ENCODE assay signal across 12 mouse cellular contexts in the genomic region with DNA sequence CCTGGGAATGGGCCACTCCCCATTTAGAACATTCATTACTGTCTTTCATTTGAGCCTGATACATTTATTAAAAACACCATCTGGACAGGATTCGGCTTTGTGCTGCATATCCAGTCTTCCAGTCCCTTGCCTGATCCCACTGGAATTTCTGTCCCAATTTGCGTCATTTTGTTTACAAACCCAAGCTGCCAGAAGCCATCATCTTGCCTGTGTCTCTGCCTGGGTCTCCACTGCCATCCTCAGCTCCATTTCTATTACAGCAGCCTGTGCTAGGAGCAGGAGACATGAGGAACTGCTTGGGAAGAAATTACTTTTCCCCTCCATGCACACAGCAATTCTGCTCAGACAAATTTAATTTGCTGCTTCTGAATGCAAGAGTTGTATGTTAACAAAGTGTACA.
A peak's percentile ranks its signal among the peaks of the same experiment; 100 is the strongest.
DNase-seq lines count a peak whose midpoint lies in the region; TF ChIP-seq lines count a peak whose summit lies in the region.
"Had no signal": no experiment of that assay in that cellular context is flagged by ENCODE, and none has a peak within 500 bp of the region (broad histone marks: within the 10 kb centered on the region; RNA-seq: fewer than 3 reads in every experiment).

No protein-coding gene starts in this region.

- H3K4me1 ChIP-seq in cortical plate, adult 2 months (ENCODE audit: control insufficient read depth, insufficient read depth, low read length): peaks cover 1% of the 10 kb centered on the region; the same call in 1 of the 2 replicates
- no peaks in the 10 kb centered on the region; the same call in 1 of the 2 replicates for H3K4me1 ChIP-seq in limb, embryonic 10.5 days
- H3K4me1 ChIP-seq: embryonic facial prominence, embryonic 12.5 days had no signal

- no peak for TF ChIP-seq POLR2A in cortical plate, adult 2 months (IDR thresholded peaks at IDR 0.05; ENCODE audit: extremely low read depth, insufficient read depth, low read length)

- TF ChIP-seq CTCF in gastrocnemius, adult 2 months (IDR thresholded peaks at IDR 0.05): peak; percentile 33; the same call in 1 of the 2 replicates
- 0 out of 2 replicates have a peak, but pooled peaks have one; percentile 2 for TF ChIP-seq CTCF in cortical plate, adult 2 months (IDR thresholded peaks at IDR 0.05; ENCODE audit: extremely low read depth, insufficient read depth, low read length)

- no peak overlapping the region for H3K4me3 ChIP-seq in gastrocnemius, adult 2 months
- no peak overlapping the region for H3K4me3 ChIP-seq in cortical plate, adult 2 months (ENCODE audit: insufficient read depth, low read length)
- H3K4me3 ChIP-seq in limb, embryonic 10.5 days: no peak overlapping the region
- H3K4me3 ChIP-seq: embryonic facial prominence, embryonic 12.5 days; forebrain, embryonic 12.5 days had no signal

- intact Hi-C loops in gastrocnemius, adult 2 months (cut with DNase I): no loop called here
- intact Hi-C loops in gastrocnemius, postnatal 14 days (cut with DNase I; ENCODE audit: low total_unique reads): no loop called here

- WGBS in limb, embryonic 10.5 days: 88% methylated on average over 2 of the region's 2 CpGs

- H3K27me3 ChIP-seq in limb, embryonic 10.5 days (ENCODE audit: low read depth, poor library complexity, severe bottlenecking): no peaks in the 10 kb centered on the region
- H3K27me3 ChIP-seq: embryonic facial prominence, embryonic 12.5 days; forebrain, embryonic 12.5 days had no signal

- no peak for DNase-seq in gastrocnemius, adult 2 months
- DNase-seq in gastrocnemius, postnatal 14 days: no peak
- peak; percentile 47 to 62 for DNase-seq in layer of hippocampus, adult 18-20 months (ENCODE audit: low spot score in 2 of 2)
- DNase-seq in layer of hippocampus, postnatal 10 days (ENCODE audit: low spot score in 2 of 2): no peak
- peak; percentile 26 for DNase-seq in adipocyte (ENCODE audit: low spot score)
- no peak for DNase-seq in limb, embryonic 10.5 days (ENCODE audit: low spot score)
- no peak for DNase-seq in T-cell, adult 2 months (ENCODE audit: low spot score)
- DNase-seq: adrenal gland, adult 2 months; spleen, adult 18-20 months had no signal

- H3K9me3 ChIP-seq in limb, embryonic 10.5 days (replicated peaks): no peaks in the 10 kb centered on the region
- H3K9me3 ChIP-seq: embryonic facial prominence, embryonic 12.5 days; forebrain, embryonic 12.5 days had no signal

- no peak overlapping the region for H3K27ac ChIP-seq in gastrocnemius, adult 2 months
- no peak overlapping the region for H3K27ac ChIP-seq in cortical plate, adult 2 months (ENCODE audit: insufficient read depth, low read length)
- no peak overlapping the region for H3K27ac ChIP-seq in limb, embryonic 10.5 days
- H3K27ac ChIP-seq: embryonic facial prominence, embryonic 12.5 days; forebrain, embryonic 12.5 days had no signal

- peaks cover 5% of the 10 kb centered on the region for H3K36me3 ChIP-seq in limb, embryonic 10.5 days

Comparison
In these comparisons a context has a peak if more than half of its experiments do, and no peak if none do; other contexts are left out.
1. DNase-seq: peak in layer of hippocampus, adult 18-20 months (2 of 2) and adipocyte (single experiment); none in gastrocnemius, adult 2 months (single experiment), gastrocnemius, postnatal 14 days (single experiment), layer of hippocampus, postnatal 10 days (0 of 2), limb, embryonic 10.5 days (single experiment) and T-cell, adult 2 months (single experiment).